Mouse (Mus musculus): Measurements from ENCODE around the gene Dhx33. TPM values are rescaled to one million over a fixed set of nuclear protein-coding genes. Genes with fewer than 3 reads are reported as not detected.

Gene Dhx33
- polyA plus RNA-seq, 1 experiment from 2014 or later = 3.5 TPM

- ATAC-seq = no peak
- no peak overlapping the region for H3K4me2 ChIP-seq (replicated peaks; ENCODE audit: low read depth)
- H3K27me3 ChIP-seq (replicated peaks; ENCODE audit: control insufficient read depth, insufficient read depth, low read length) = no peaks in the 10 kb centered on the region
- H3K36me3 ChIP-seq (ENCODE audit: control insufficient read depth, insufficient read depth) = peaks cover 30% of the 10 kb centered on the region
- 69% methylated on average over 3 of the region's 3 CpGs for WGBS
- H3K27ac ChIP-seq (ENCODE audit: low read depth, low read length) = no peak overlapping the region
- no peak for TF ChIP-seq CTCF (IDR thresholded peaks at IDR 0.05; ENCODE audit: low read depth)
- H3K4me3 ChIP-seq (ENCODE audit: low read depth, low read length) = no peak overlapping the region
- no peaks in the 10 kb centered on the region; the same call in 1 of the 2 replicates for H3K4me1 ChIP-seq (replicated peaks; ENCODE audit: control insufficient read depth, insufficient read depth, low read length)
- H3K9ac ChIP-seq (ENCODE audit: low read depth, low read length) = no peak overlapping the region
- H3K9me3 ChIP-seq (ENCODE audit: control insufficient read depth) = no peaks in the 10 kb centered on the region
Measured at GRCm38 (mm10) chr11:71029403-71030118, 25.3 kb upstream of the Dhx33 start.

GRCm38 (mm10) chr11:71028280-71028679 lies 24.0 kb upstream of the Dhx33 start:
- no peaks in the 10 kb centered on the region for H3K27me3 ChIP-seq (replicated peaks; ENCODE audit: control insufficient read depth, insufficient read depth, low read length)
- H3K4me2 ChIP-seq (replicated peaks; ENCODE audit: low read depth) = no peak overlapping the region
- H3K9me3 ChIP-seq (ENCODE audit: control insufficient read depth) = no peaks in the 10 kb centered on the region
- H3K4me1 ChIP-seq (replicated peaks; ENCODE audit: control insufficient read depth, insufficient read depth, low read length) = no peaks in the 10 kb centered on the region; the same call in 1 of the 2 replicates
- WGBS = 72% methylated on average over 3 of the region's 3 CpGs
- H3K36me3 ChIP-seq (ENCODE audit: control insufficient read depth, insufficient read depth) = peaks cover 31% of the 10 kb centered on the region
- H3K9ac ChIP-seq (ENCODE audit: low read depth, low read length) = no peak overlapping the region
- no peak for ATAC-seq
- H3K4me3 ChIP-seq (ENCODE audit: low read depth, low read length) = no peak overlapping the region
- no peak for TF ChIP-seq CTCF (IDR thresholded peaks at IDR 0.05; ENCODE audit: low read depth)
- H3K27ac ChIP-seq (ENCODE audit: low read depth, low read length) = no peak overlapping the region

- H3K27ac ChIP-seq (ENCODE audit: low read depth, low read length) = peak within 1 kb of the TSS; percentile 87
- ATAC-seq = peak; percentile 100
- no peak for TF ChIP-seq CTCF (IDR thresholded peaks at IDR 0.05; ENCODE audit: low read depth)
- H3K27me3 ChIP-seq (replicated peaks; ENCODE audit: control insufficient read depth, insufficient read depth, low read length) = no peaks in the 10 kb centered on the region
- peak within 1 kb of the TSS; percentile 80 for H3K9ac ChIP-seq (ENCODE audit: low read depth, low read length)
- H3K4me1 ChIP-seq (replicated peaks; ENCODE audit: control insufficient read depth, insufficient read depth, low read length) = peaks cover 7% of the 10 kb centered on the region; the same call in 1 of the 2 replicates
- H3K4me3 ChIP-seq (ENCODE audit: low read depth, low read length) = peak within 1 kb of the TSS; percentile 93
- H3K4me2 ChIP-seq (replicated peaks; ENCODE audit: low read depth) = peak within 1 kb of the TSS; percentile 84
- H3K9me3 ChIP-seq (ENCODE audit: control insufficient read depth) = no peaks in the 10 kb centered on the region
- under 1% methylated on average over 71 of the region's 71 CpGs for WGBS
- H3K36me3 ChIP-seq (ENCODE audit: control insufficient read depth, insufficient read depth) = peaks cover 7% of the 10 kb centered on the region; the same call in 1 of the 2 replicates
Measured at GRCm38 (mm10) chr11:71019201-71020068, 15.2 kb upstream of the Dhx33 start, which contains the start of the genes Mis12 and Derl2. Gene Mis12 (plus strand): TSS chr11:71019611. Gene Derl2 (minus strand): TSS chr11:71019841.

GRCm38 (mm10) chr11:71018416-71019200 lies 14.4 kb upstream of the Dhx33 start:
- Histone ChIP-seq H3K4me2 (replicated peaks; ENCODE audit: low read depth) (peak overlapping the region; percentile 84), H3K4me1 (replicated peaks; ENCODE audit: control insufficient read depth, insufficient read depth, low read length) (peaks cover 7% of the 10 kb centered on the region; the same call in 1 of the 2 replicates), H3K27ac (ENCODE audit: low read depth, low read length) (no peak overlapping the region), H3K27me3 (replicated peaks; ENCODE audit: control insufficient read depth, insufficient read depth, low read length) (no peaks in the 10 kb centered on the region), H3K4me3 (ENCODE audit: low read depth, low read length) (peak overlapping the region; percentile 93), H3K36me3 (ENCODE audit: control insufficient read depth, insufficient read depth) (peaks cover 14% of the 10 kb centered on the region; the same call in 1 of the 2 replicates), H3K9me3 (ENCODE audit: control insufficient read depth) (no peaks in the 10 kb centered on the region), H3K9ac (ENCODE audit: low read depth, low read length) (peak overlapping the region; percentile 80)
- 3% methylated on average over 28 of the region's 28 CpGs for WGBS
- ATAC-seq = peak; percentile 9
- TF ChIP-seq CTCF (IDR thresholded peaks at IDR 0.05; ENCODE audit: low read depth) = no peak

- ATAC-seq = no peak
Measured at GRCm38 (mm10) chr11:71017051-71017450, 12.8 kb upstream of the Dhx33 start.

More at GRCm38 (mm10) chr11:71017051-71017450, 12.8 kb upstream of the Dhx33 start:
- Histone ChIP-seq H3K4me1 (replicated peaks; ENCODE audit: control insufficient read depth, insufficient read depth, low read length) (peaks cover 7% of the 10 kb centered on the region; the same call in 1 of the 2 replicates), H3K36me3 (ENCODE audit: control insufficient read depth, insufficient read depth) (peaks cover 24% of the 10 kb centered on the region), H3K4me2 (replicated peaks; ENCODE audit: low read depth) (no peak overlapping the region), H3K27me3 (replicated peaks; ENCODE audit: control insufficient read depth, insufficient read depth, low read length) (no peaks in the 10 kb centered on the region), H3K9ac (ENCODE audit: low read depth, low read length) (no peak overlapping the region), H3K27ac (ENCODE audit: low read depth, low read length) (no peak overlapping the region), H3K4me3 (ENCODE audit: low read depth, low read length) (no peak overlapping the region), H3K9me3 (ENCODE audit: control insufficient read depth) (no peaks in the 10 kb centered on the region)
- WGBS = 68% methylated on average over 1 of the region's 1 CpGs
- TF ChIP-seq CTCF (IDR thresholded peaks at IDR 0.05; ENCODE audit: low read depth) = no peak

All from intestine, postnatal 0 days (tissue).